Mouse (Mus musculus): Measurements from ENCODE around the gene March11.

Gene March11

GRCm38 (mm10) chr15:26374232-26374631, 65.4 kb downstream of the March11 start:
- no peak for DNase-seq (ENCODE audit: low spot score in 2 of 2)

GRCm38 (mm10) chr15:26374946-26375345, 66.1 kb downstream of the March11 start:
- DNase-seq (ENCODE audit: low spot score in 2 of 2), result no peak

- no peak for DNase-seq (ENCODE audit: low spot score in 2 of 2)
Measured at GRCm38 (mm10) chr15:26377355-26377754, 68.5 kb downstream of the March11 start.

- no peak for DNase-seq (ENCODE audit: low spot score in 2 of 2)
Measured at GRCm38 (mm10) chr15:26378879-26379278, 70.0 kb downstream of the March11 start.

GRCm38 (mm10) chr15:26379831-26380230, 71.0 kb downstream of the March11 start:
- no peak for DNase-seq (ENCODE audit: low spot score in 2 of 2)

- no peak for DNase-seq (ENCODE audit: low spot score in 2 of 2)
Measured at GRCm38 (mm10) chr15:26380844-26381243, 72.0 kb downstream of the March11 start.

- no peak for DNase-seq (ENCODE audit: low spot score in 2 of 2)
Measured at GRCm38 (mm10) chr15:26390001-26390400, 81.2 kb downstream of the March11 start.

- DNase-seq (ENCODE audit: low spot score in 2 of 2), result no peak
Measured at GRCm38 (mm10) chr15:26396556-26396955, 87.7 kb downstream of the March11 start.

- DNase-seq (ENCODE audit: low spot score in 2 of 2), result no peak
Measured at GRCm38 (mm10) chr15:26425284-26425683, 116.4 kb downstream of the March11 start.

- DNase-seq (ENCODE audit: low spot score in 2 of 2), result no peak
Measured at GRCm38 (mm10) chr15:26426231-26426630, 117.4 kb downstream of the March11 start.

- DNase-seq (ENCODE audit: low spot score in 2 of 2), result no peak
Measured at GRCm38 (mm10) chr15:26430565-26430964, 121.7 kb downstream of the March11 start.

GRCm38 (mm10) chr15:26432676-26433075, 123.8 kb downstream of the March11 start:
- no peak for DNase-seq (ENCODE audit: low spot score in 2 of 2)

GRCm38 (mm10) chr15:26435725-26436124, 126.9 kb downstream of the March11 start:
- no peak for DNase-seq (ENCODE audit: low spot score in 2 of 2)

GRCm38 (mm10) chr15:26437113-26437512, 128.3 kb downstream of the March11 start:
- DNase-seq (ENCODE audit: low spot score in 2 of 2), result no peak
